Mouse (Mus musculus) kidney, postnatal 0 days (tissue): Measurements from ENCODE around the gene Cbx2. TPM values are rescaled to one million over a fixed set of nuclear protein-coding genes. Genes with fewer than 3 reads are reported as not detected.

Experiments
- ATAC-seq: fragments of 200-750 bp; cut with Nextera tagmentation; replicated peaks from 2 replicates; pipeline ENCODE4 v1.8.0; 2017; ENCODE audit warnings: low read depth, moderate number of reproducible peaks, moderate TSS enrichment, moderate library complexity; ENCODE audit not compliant: low FRiP score
- DNase-seq: peaks from one replicate; pipeline ENCODE4 v3.0.0-alpha.2; 2016; ENCODE audit warnings: low spot score
- H3K27ac ChIP-seq: fragments of 300-500 bp; sonication (generic); 2 replicates; pipeline ENCODE4 v1.5.1; 2014; ENCODE audit warnings: mild to moderate bottlenecking
- H3K27me3 ChIP-seq: fragments of 300-500 bp; sonication (generic); 2 replicates; pipeline ENCODE4 v1.6.1; 2014; ENCODE audit warnings: low read length, mixed read lengths; ENCODE audit not compliant: insufficient read depth
- H3K36me3 ChIP-seq: fragments of 300-500 bp; sonication (generic); 2 replicates; pipeline ENCODE4 v1.6.1; 2014; ENCODE audit warnings: low read length, mixed read lengths; ENCODE audit not compliant: insufficient read depth
- H3K4me1 ChIP-seq: fragments of 300-500 bp; sonication (generic); replicated peaks from 2 replicates; pipeline ENCODE4 v1.6.1; 2014; ENCODE audit warnings: antibody characterized with exemption, low read length, mixed read lengths; ENCODE audit not compliant: insufficient read depth
- H3K4me2 ChIP-seq: fragments of 300-500 bp; sonication (generic); 2 replicates; pipeline ENCODE4 v1.6.1; 2014; ENCODE audit warnings: mild to moderate bottlenecking, low read length, moderate library complexity, mixed read lengths
- H3K4me3 ChIP-seq: fragments of 300-500 bp; sonication (generic); replicated peaks from 2 replicates; pipeline ENCODE4 v1.5.1; 2014; ENCODE audit warnings: low read depth, low read length
- H3K9ac ChIP-seq: fragments of 300-500 bp; sonication (generic); 2 replicates; pipeline ENCODE4 v1.6.1; 2014; ENCODE audit warnings: low read depth, low read length
- H3K9me3 ChIP-seq: fragments of 300-500 bp; sonication (generic); replicated peaks from 2 replicates; pipeline ENCODE4 v1.6.1; 2016; ENCODE audit warnings: low read length, inconsistent platforms, mixed read lengths
- CTCF ChIP-seq: IDR thresholded peaks from 2 replicates; pipeline ENCODE4 v1.5.1; 2016; ENCODE audit warnings: antibody characterized with exemption, low read depth, mild to moderate bottlenecking, moderate library complexity
- WGBS: fragments of 180-500 bp; shearing (Covaris S2); extraction: QIAGEN DNeasy Blood & Tissue Kit; methylation state at CpG from one replicate; pipeline ENCODE4 v1.1.7; 2014; 5-methylcytosine and 5-hydroxymethylcytosine counted together
- polyA plus RNA-seq: library from polyadenylated mRNA; unstranded; fragments of >200 nt; fragmentation: Nextera tagmentation; extraction: Ambion mirVana; gene quantifications from 2 replicates; pipeline ENCODE4 v1.2.1, GENCODE M21; 2015

Gene Cbx2
- polyA plus RNA-seq, 1 experiment from 2014 or later: 16.7 TPM

GRCm38 (mm10) chr11:119036447-119036846 is 13.7 kb downstream of the Cbx2 start:
- DNase-seq (no peak), ATAC-seq (no peak)
- Histone ChIP-seq H3K4me1 (peaks cover 29% of the 10 kb centered on the region), H3K27me3 (peaks cover 22% of the 10 kb centered on the region), H3K9ac (no peak overlapping the region), H3K9me3 (no peaks in the 10 kb centered on the region), H3K4me2 (no peak overlapping the region), H3K4me3 (0 out of 2 replicates have a peak overlapping the region, but pooled peaks have one; percentile 50), H3K36me3 (0 out of 2 replicates have a peak, but pooled peaks cover 4% of the 10 kb centered on the region), H3K27ac (no peak overlapping the region)
- 9% methylated on average over 15 of the region's 15 CpGs for WGBS
- no peak for TF ChIP-seq CTCF

- no peak for DNase-seq
- 0 out of 2 replicates have a peak, but pooled peaks cover 4% of the 10 kb centered on the region for H3K36me3 ChIP-seq
- no peak for TF ChIP-seq CTCF
- H3K4me3 ChIP-seq: peak overlapping the region; percentile 50
- H3K4me1 ChIP-seq: peaks cover 35% of the 10 kb centered on the region
- H3K9me3 ChIP-seq: no peaks in the 10 kb centered on the region
- peaks cover 28% of the 10 kb centered on the region for H3K27me3 ChIP-seq
- H3K4me2 ChIP-seq: peak overlapping the region; percentile 93
- H3K27ac ChIP-seq: no peak overlapping the region
- WGBS: 3% methylated on average over 57 of the region's 57 CpGs
- no peak for ATAC-seq
- peak overlapping the region; percentile 54; the same call in 1 of the 2 replicates for H3K9ac ChIP-seq
These were observed 14.4 kb downstream of the Cbx2 start for GRCm38 (mm10) chr11:119036934-119037779.

- WGBS: 32% methylated on average over 18 of the region's 18 CpGs
- 0 out of 2 replicates have a peak, but pooled peaks cover 4% of the 10 kb centered on the region for H3K36me3 ChIP-seq
- DNase-seq (no peak), ATAC-seq (no peak)
- no peak; the same call in 1 of the 2 replicates for TF ChIP-seq CTCF
- H3K9ac ChIP-seq: no peak overlapping the region
- no peaks in the 10 kb centered on the region for H3K9me3 ChIP-seq
- H3K27me3 ChIP-seq: peaks cover 36% of the 10 kb centered on the region
- no peak overlapping the region for H3K27ac ChIP-seq
- peaks cover 42% of the 10 kb centered on the region for H3K4me1 ChIP-seq
- H3K4me3 ChIP-seq: peak overlapping the region; percentile 50
- peak overlapping the region; percentile 93 for H3K4me2 ChIP-seq
These were observed 15.1 kb downstream of the Cbx2 start for GRCm38 (mm10) chr11:119037780-119038401.

GRCm38 (mm10) chr11:119038744-119039484 is 16.2 kb downstream of the Cbx2 start:
- ATAC-seq (no peak), DNase-seq (no peak)
- no peak overlapping the region for H3K4me3 ChIP-seq
- WGBS: 78% methylated on average over 22 of the region's 22 CpGs
- H3K27ac ChIP-seq: no peak overlapping the region
- H3K4me2 ChIP-seq: no peak overlapping the region
- TF ChIP-seq CTCF: no peak
- H3K9me3 ChIP-seq: no peaks in the 10 kb centered on the region
- peaks cover 44% of the 10 kb centered on the region for H3K4me1 ChIP-seq
- no peak overlapping the region for H3K9ac ChIP-seq
- H3K36me3 ChIP-seq: 0 out of 2 replicates have a peak, but pooled peaks cover 4% of the 10 kb centered on the region
- peaks cover 44% of the 10 kb centered on the region for H3K27me3 ChIP-seq

GRCm38 (mm10) chr11:119039732-119040512 is 17.2 kb downstream of the Cbx2 start:
- WGBS: 16% methylated on average over 21 of the region's 21 CpGs
- Histone ChIP-seq H3K4me2 (peak overlapping the region; percentile 93), H3K4me3 (peak overlapping the region; percentile 71), H3K36me3 (0 out of 2 replicates have a peak, but pooled peaks cover 4% of the 10 kb centered on the region), H3K9me3 (no peaks in the 10 kb centered on the region), H3K27me3 (peaks cover 51% of the 10 kb centered on the region), H3K4me1 (peaks cover 49% of the 10 kb centered on the region), H3K27ac (no peak overlapping the region), H3K9ac (peak overlapping the region; percentile 84)
- no peak for ATAC-seq
- no peak for TF ChIP-seq CTCF
- no peak for DNase-seq
